Mouse (Mus musculus): ENCODE data around the gene Slc6a19. TPM values are rescaled to one million over a fixed set of nuclear protein-coding genes. Genes with fewer than 3 reads are reported as not detected.
A peak's percentile ranks its signal among the peaks of the same experiment; 100 is the strongest.

Slc6a19 gene
- polyA plus RNA-seq, 1 experiment from 2014 or later: not detected

DNA sequence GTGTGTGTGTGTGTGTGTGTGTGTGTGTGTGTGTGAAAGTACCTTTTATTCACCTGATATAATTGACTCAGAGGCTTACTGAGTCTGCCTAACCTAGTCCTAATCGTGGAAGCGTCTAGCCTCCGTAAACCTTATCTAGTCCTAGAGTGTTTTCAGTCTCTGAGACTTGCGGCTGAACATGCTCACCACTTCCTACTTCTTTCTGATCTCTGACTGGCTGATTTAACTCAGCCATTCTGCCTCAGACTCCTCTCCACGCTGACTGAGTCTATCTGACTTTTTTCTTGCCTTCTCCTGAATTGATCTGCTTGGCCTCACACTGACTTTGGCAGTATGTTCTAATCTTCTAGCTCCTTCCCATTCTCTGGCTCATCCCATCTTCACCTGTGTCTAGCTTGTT lies 20.6 kb upstream of the Slc6a19 start:
- no peaks in the 10 kb centered on the region for H3K9me3 ChIP-seq (ENCODE audit: control insufficient read depth, low read length)
- H3K4me2 ChIP-seq (ENCODE audit: low read depth, low read length, severe bottlenecking): no peak overlapping the region
- no peak overlapping the region for H3K4me3 ChIP-seq (ENCODE audit: low read depth, low read length)
- no peak for DNase-seq (ENCODE audit: low spot score)
- no peaks in the 10 kb centered on the region for H3K27me3 ChIP-seq (ENCODE audit: control insufficient read depth, insufficient read depth, low read length)
- no peak overlapping the region for H3K9ac ChIP-seq (ENCODE audit: low read length)
- H3K4me1 ChIP-seq (replicated peaks; ENCODE audit: control insufficient read depth, insufficient read depth, low read length): no peaks in the 10 kb centered on the region
- no peaks in the 10 kb centered on the region for H3K36me3 ChIP-seq (ENCODE audit: control insufficient read depth, insufficient read depth, low read length)
- H3K27ac ChIP-seq (ENCODE audit: low read depth, low read length): no peak overlapping the region
- no peak for ATAC-seq (replicated peaks; ENCODE audit: low FRiP score)
- WGBS: 87% methylated on average over 5 of the region's 5 CpGs

DNA sequence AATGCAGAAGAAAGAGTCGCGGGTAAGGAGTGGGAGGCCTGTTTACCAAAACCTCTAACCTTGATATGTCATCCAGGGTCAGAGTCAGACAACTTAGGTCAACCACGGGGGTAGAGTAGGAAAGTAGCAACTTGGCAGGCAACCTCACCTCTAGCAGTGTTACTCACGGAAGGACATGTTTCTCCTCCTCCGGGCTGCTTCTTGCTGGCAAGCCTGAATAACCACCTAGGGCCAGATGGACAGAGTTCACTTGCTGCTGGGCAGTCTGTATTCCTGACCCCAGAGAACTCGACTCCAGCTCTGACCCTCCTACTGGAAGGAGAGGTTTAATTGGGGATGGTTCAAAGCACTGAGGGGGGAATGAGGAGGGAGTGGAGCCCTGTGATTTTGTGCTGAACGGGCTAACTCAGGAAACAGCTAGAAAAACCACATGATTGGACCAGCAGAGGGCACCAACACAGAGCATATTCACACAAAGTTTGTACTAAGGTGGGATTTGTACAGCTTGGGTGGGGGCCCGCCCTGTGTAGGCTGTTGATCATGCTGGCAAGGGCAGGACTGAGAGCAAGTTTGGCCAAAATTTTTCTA lies 18.5 kb upstream of the Slc6a19 start:
- H3K4me1 ChIP-seq (replicated peaks; ENCODE audit: control insufficient read depth, insufficient read depth, low read length): no peaks in the 10 kb centered on the region
- WGBS: 42% methylated on average over 8 of the region's 8 CpGs

GRCm38 (mm10) chr13:73720241-73720640 lies 15.6 kb upstream of the Slc6a19 start:
- no peak overlapping the region for H3K9ac ChIP-seq (ENCODE audit: low read length)
- DNase-seq (ENCODE audit: low spot score) (no peak), ATAC-seq (replicated peaks; ENCODE audit: low FRiP score) (no peak)
- H3K27me3 ChIP-seq (ENCODE audit: control insufficient read depth, insufficient read depth, low read length): no peaks in the 10 kb centered on the region
- WGBS: 78% methylated on average over 4 of the region's 4 CpGs
- no peaks in the 10 kb centered on the region for H3K9me3 ChIP-seq (ENCODE audit: control insufficient read depth, low read length)
- H3K4me2 ChIP-seq (ENCODE audit: low read depth, low read length, severe bottlenecking): no peak overlapping the region
- H3K36me3 ChIP-seq (ENCODE audit: control insufficient read depth, insufficient read depth, low read length): no peaks in the 10 kb centered on the region
- H3K27ac ChIP-seq (ENCODE audit: low read depth, low read length): no peak overlapping the region
- H3K4me3 ChIP-seq (ENCODE audit: low read depth, low read length): no peak overlapping the region
- H3K4me1 ChIP-seq (replicated peaks; ENCODE audit: control insufficient read depth, insufficient read depth, low read length): no peaks in the 10 kb centered on the region

More for the DNA sequence above, 18.5 kb upstream of the Slc6a19 start:
- DNase-seq (ENCODE audit: low spot score) (peak; percentile 59), ATAC-seq (replicated peaks; ENCODE audit: low FRiP score) (0 out of 2 replicates have a peak, but pooled peaks have one; percentile 18)
- no peak overlapping the region for H3K4me3 ChIP-seq (ENCODE audit: low read depth, low read length)
- no peaks in the 10 kb centered on the region for H3K36me3 ChIP-seq (ENCODE audit: control insufficient read depth, insufficient read depth, low read length)
- H3K27ac ChIP-seq (ENCODE audit: low read depth, low read length): no peak overlapping the region
- H3K27me3 ChIP-seq (ENCODE audit: control insufficient read depth, insufficient read depth, low read length): no peaks in the 10 kb centered on the region
- H3K9me3 ChIP-seq (ENCODE audit: control insufficient read depth, low read length): no peaks in the 10 kb centered on the region
- no peak overlapping the region for H3K4me2 ChIP-seq (ENCODE audit: low read depth, low read length, severe bottlenecking)
- H3K9ac ChIP-seq (ENCODE audit: low read length): no peak overlapping the region; the same call in 1 of the 2 replicates

- no peak overlapping the region for H3K27ac ChIP-seq (ENCODE audit: low read depth, low read length)
- no peak overlapping the region for H3K9ac ChIP-seq (ENCODE audit: low read length)
- H3K4me1 ChIP-seq (replicated peaks; ENCODE audit: control insufficient read depth, insufficient read depth, low read length): no peaks in the 10 kb centered on the region
- DNase-seq (ENCODE audit: low spot score) (peak; percentile 85), ATAC-seq (replicated peaks; ENCODE audit: low FRiP score) (0 out of 2 replicates have a peak, but pooled peaks have one; percentile 55)
- no peak overlapping the region for H3K4me3 ChIP-seq (ENCODE audit: low read depth, low read length)
- no peaks in the 10 kb centered on the region for H3K36me3 ChIP-seq (ENCODE audit: control insufficient read depth, insufficient read depth, low read length)
- H3K9me3 ChIP-seq (ENCODE audit: control insufficient read depth, low read length): no peaks in the 10 kb centered on the region
- H3K27me3 ChIP-seq (ENCODE audit: control insufficient read depth, insufficient read depth, low read length): no peaks in the 10 kb centered on the region
- H3K4me2 ChIP-seq (ENCODE audit: low read depth, low read length, severe bottlenecking): no peak overlapping the region
- WGBS: 2% methylated on average over 2 of the region's 2 CpGs
Measured at GRCm38 (mm10) chr13:73718225-73718624, 13.6 kb upstream of the Slc6a19 start.

GRCm38 (mm10) chr13:73714020-73714419 lies 9.4 kb upstream of the Slc6a19 start:
- 70% methylated on average over 2 of the region's 2 CpGs for WGBS
- no peak for DNase-seq (ENCODE audit: low spot score)

GRCm38 (mm10) chr13:73713204-73713603 lies 8.5 kb upstream of the Slc6a19 start:
- no peak overlapping the region for H3K9ac ChIP-seq (ENCODE audit: low read length)
- 86% methylated on average over 4 of the region's 4 CpGs for WGBS
- H3K27ac ChIP-seq (ENCODE audit: low read depth, low read length): no peak overlapping the region
- H3K4me1 ChIP-seq (replicated peaks; ENCODE audit: control insufficient read depth, insufficient read depth, low read length): no peaks in the 10 kb centered on the region
- no peaks in the 10 kb centered on the region for H3K36me3 ChIP-seq (ENCODE audit: control insufficient read depth, insufficient read depth, low read length)
- ATAC-seq (replicated peaks; ENCODE audit: low FRiP score): no peak
- no peak overlapping the region for H3K4me2 ChIP-seq (ENCODE audit: low read depth, low read length, severe bottlenecking)
- H3K4me3 ChIP-seq (ENCODE audit: low read depth, low read length): no peak overlapping the region
- DNase-seq (ENCODE audit: low spot score): no peak
- no peaks in the 10 kb centered on the region for H3K27me3 ChIP-seq (ENCODE audit: control insufficient read depth, insufficient read depth, low read length)
- H3K9me3 ChIP-seq (ENCODE audit: control insufficient read depth, low read length): no peaks in the 10 kb centered on the region

More at GRCm38 (mm10) chr13:73714020-73714419, 9.4 kb upstream of the Slc6a19 start:
- Histone ChIP-seq H3K27me3 (ENCODE audit: control insufficient read depth, insufficient read depth, low read length) (no peaks in the 10 kb centered on the region), H3K4me2 (ENCODE audit: low read depth, low read length, severe bottlenecking) (no peak overlapping the region), H3K9ac (ENCODE audit: low read length) (no peak overlapping the region), H3K36me3 (ENCODE audit: control insufficient read depth, insufficient read depth, low read length) (no peaks in the 10 kb centered on the region), H3K4me3 (ENCODE audit: low read depth, low read length) (no peak overlapping the region), H3K9me3 (ENCODE audit: control insufficient read depth, low read length) (no peaks in the 10 kb centered on the region), H3K27ac (ENCODE audit: low read depth, low read length) (no peak overlapping the region), H3K4me1 (replicated peaks; ENCODE audit: control insufficient read depth, insufficient read depth, low read length) (no peaks in the 10 kb centered on the region)
- ATAC-seq (replicated peaks; ENCODE audit: low FRiP score): no peak

DNA sequence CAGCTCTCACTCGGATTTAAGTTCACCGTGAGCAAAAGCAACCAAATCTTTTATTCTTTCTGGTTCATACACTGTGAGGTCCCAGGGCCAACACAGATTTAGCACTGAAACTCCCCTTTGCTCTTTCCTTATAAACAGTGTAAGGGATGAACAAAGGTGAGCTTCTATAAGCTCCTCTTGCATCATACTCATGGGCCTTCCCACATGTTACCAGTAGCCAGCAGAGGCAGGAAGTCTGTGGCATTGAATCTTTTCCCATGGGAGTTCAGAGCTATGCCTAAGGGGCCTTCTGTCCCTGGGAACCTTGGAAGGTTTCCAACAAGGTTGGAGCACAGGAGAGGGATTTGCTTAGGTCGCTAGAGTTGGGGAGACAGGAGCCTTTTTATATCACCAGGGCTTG lies 7.6 kb upstream of the Slc6a19 start:
- H3K4me2 ChIP-seq (ENCODE audit: low read depth, low read length, severe bottlenecking): no peak overlapping the region
- no peaks in the 10 kb centered on the region for H3K27me3 ChIP-seq (ENCODE audit: control insufficient read depth, insufficient read depth, low read length)
- no peak overlapping the region for H3K9ac ChIP-seq (ENCODE audit: low read length)
- ATAC-seq (replicated peaks; ENCODE audit: low FRiP score) (no peak), DNase-seq (ENCODE audit: low spot score) (no peak)
- H3K36me3 ChIP-seq (ENCODE audit: control insufficient read depth, insufficient read depth, low read length): no peaks in the 10 kb centered on the region
- H3K4me3 ChIP-seq (ENCODE audit: low read depth, low read length): no peak overlapping the region
- no peak overlapping the region for H3K27ac ChIP-seq (ENCODE audit: low read depth, low read length)
- H3K9me3 ChIP-seq (ENCODE audit: control insufficient read depth, low read length): no peaks in the 10 kb centered on the region
- H3K4me1 ChIP-seq (replicated peaks; ENCODE audit: control insufficient read depth, insufficient read depth, low read length): no peaks in the 10 kb centered on the region
- WGBS: 83% methylated on average over 3 of the region's 3 CpGs

DNA sequence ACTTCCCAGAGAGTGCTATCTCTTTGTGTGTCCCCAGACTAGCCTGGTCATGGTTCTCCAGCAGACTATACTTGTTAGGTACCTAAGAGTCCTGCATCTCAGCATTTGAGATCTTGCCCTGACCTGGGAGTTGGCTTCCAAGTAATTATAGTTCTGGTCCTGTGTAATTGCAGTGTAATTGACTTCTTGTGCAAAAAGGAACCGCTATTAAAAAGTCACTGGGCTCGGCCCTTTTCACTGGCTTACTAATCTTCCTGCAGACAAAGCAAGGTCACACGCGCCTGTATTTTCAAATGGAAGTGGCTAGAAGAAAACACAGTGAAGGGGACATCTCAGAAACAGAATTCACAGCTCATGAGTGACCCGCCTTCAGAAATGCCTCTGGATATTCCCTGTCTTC lies 7.1 kb upstream of the Slc6a19 start:
- H3K4me3 ChIP-seq (ENCODE audit: low read depth, low read length): no peak overlapping the region
- no peak overlapping the region for H3K9ac ChIP-seq (ENCODE audit: low read length)
- H3K27me3 ChIP-seq (ENCODE audit: control insufficient read depth, insufficient read depth, low read length): no peaks in the 10 kb centered on the region
- no peaks in the 10 kb centered on the region for H3K4me1 ChIP-seq (replicated peaks; ENCODE audit: control insufficient read depth, insufficient read depth, low read length)
- H3K4me2 ChIP-seq (ENCODE audit: low read depth, low read length, severe bottlenecking): no peak overlapping the region
- ATAC-seq (replicated peaks; ENCODE audit: low FRiP score): no peak
- H3K9me3 ChIP-seq (ENCODE audit: control insufficient read depth, low read length): no peaks in the 10 kb centered on the region
- DNase-seq (ENCODE audit: low spot score): no peak
- H3K36me3 ChIP-seq (ENCODE audit: control insufficient read depth, insufficient read depth, low read length): no peaks in the 10 kb centered on the region
- WGBS: 81% methylated on average over 5 of the region's 5 CpGs
- no peak overlapping the region for H3K27ac ChIP-seq (ENCODE audit: low read depth, low read length)

GRCm38 (mm10) chr13:73711221-73711620 lies 6.6 kb upstream of the Slc6a19 start:
- Histone ChIP-seq H3K9ac (ENCODE audit: low read length) (no peak overlapping the region), H3K4me2 (ENCODE audit: low read depth, low read length, severe bottlenecking) (no peak overlapping the region), H3K4me3 (ENCODE audit: low read depth, low read length) (no peak overlapping the region), H3K4me1 (replicated peaks; ENCODE audit: control insufficient read depth, insufficient read depth, low read length) (no peaks in the 10 kb centered on the region), H3K27ac (ENCODE audit: low read depth, low read length) (no peak overlapping the region), H3K9me3 (ENCODE audit: control insufficient read depth, low read length) (no peaks in the 10 kb centered on the region), H3K36me3 (ENCODE audit: control insufficient read depth, insufficient read depth, low read length) (no peaks in the 10 kb centered on the region), H3K27me3 (ENCODE audit: control insufficient read depth, insufficient read depth, low read length) (no peaks in the 10 kb centered on the region)
- ATAC-seq (replicated peaks; ENCODE audit: low FRiP score) (no peak), DNase-seq (ENCODE audit: low spot score) (no peak)
- WGBS: 92% methylated on average over 5 of the region's 5 CpGs

Data from forebrain, embryonic 11.5 days (tissue).